Mouse (Mus musculus) erythroblast, adult 5-6 weeks (primary cell): ENCODE data around the gene Rtl8c. TPM values are rescaled to one million over a fixed set of nuclear protein-coding genes. Genes with fewer than 3 reads are reported as not detected.

Source experiments
- total RNA-seq, 2 experiments: library from RNA; stranded (forward) in 1 of 2; stranded (reverse) in 1 of 2; fragments of 150-400 nt in 1 of 2; fragments of 200-764, 138-1000 nt in 1 of 2; gene quantifications; 2 replicates each; pipeline versions ENCODE4 v1.2.3 to v1.2.4; 2015 to 2017; ENCODE audit warnings: low replicate concordance in 2 of 2

Gene Rtl8c
- total RNA-seq, 2 experiments from 2014 or later: not detected

Other genes with a start within 250 kb of the Rtl8c start
- gene Mospd1, start 237.5 kb upstream of the Rtl8c start, total RNA-seq (2015; ENCODE audit: low replicate concordance): 67.1 and 79.0 TPM in 2 replicates
- 71.8 and 76.8 TPM in 2 replicates for gene Mospd1, start 237.5 kb upstream of the Rtl8c start, total RNA-seq (2017; ENCODE audit: low replicate concordance)
- gene Etd, start 173.1 kb upstream of the Rtl8c start, total RNA-seq (2015; ENCODE audit: low replicate concordance): not detected in 2 replicates
- gene Etd, start 173.1 kb upstream of the Rtl8c start, total RNA-seq (2017; ENCODE audit: low replicate concordance): not detected in 2 replicates
- not detected in 2 replicates for gene Gm14597, start 947 bp downstream of the Rtl8c start, total RNA-seq (2015; ENCODE audit: low replicate concordance)
- gene Gm14597, start 947 bp downstream of the Rtl8c start, total RNA-seq (2017; ENCODE audit: low replicate concordance): not detected in 2 replicates
- 4.0 TPM in 1 of 2 replicates, not detected in the other for gene Rtl8a, start 35.6 kb downstream of the Rtl8c start, total RNA-seq (2015; ENCODE audit: low replicate concordance)
- gene Rtl8a, start 35.6 kb downstream of the Rtl8c start, total RNA-seq (2017; ENCODE audit: low replicate concordance): 0.42 and 1.4 TPM in 2 replicates
- gene Rtl8b, start 62.4 kb downstream of the Rtl8c start, total RNA-seq (2015; ENCODE audit: low replicate concordance): 2.7 and 3.5 TPM in 2 replicates
- gene Rtl8b, start 62.4 kb downstream of the Rtl8c start, total RNA-seq (2017; ENCODE audit: low replicate concordance): 0.42 TPM in 1 of 2 replicates, not detected in the other
- not detected in 2 replicates for gene 4930502E18Rik, start 116.8 kb downstream of the Rtl8c start, total RNA-seq (2015; ENCODE audit: low replicate concordance)
- not detected in 2 replicates for gene 4930502E18Rik, start 116.8 kb downstream of the Rtl8c start, total RNA-seq (2017; ENCODE audit: low replicate concordance)
- not detected in 2 replicates for gene 1700013H16Rik, start 149.8 kb downstream of the Rtl8c start, total RNA-seq (2015; ENCODE audit: low replicate concordance)
- gene 1700013H16Rik, start 149.8 kb downstream of the Rtl8c start, total RNA-seq (2017; ENCODE audit: low replicate concordance): not detected in 2 replicates
- gene Zfp36l3, start 168.4 kb downstream of the Rtl8c start, total RNA-seq (2015; ENCODE audit: low replicate concordance): not detected in 2 replicates
- not detected in 2 replicates for gene Zfp36l3, start 168.4 kb downstream of the Rtl8c start, total RNA-seq (2017; ENCODE audit: low replicate concordance)
- gene Xlr, start 189.7 kb downstream of the Rtl8c start, total RNA-seq (2015; ENCODE audit: low replicate concordance): 1.0 and 5.8 TPM in 2 replicates
- 2.2 TPM in 1 of 2 replicates, not detected in the other for gene Xlr, start 189.7 kb downstream of the Rtl8c start, total RNA-seq (2017; ENCODE audit: low replicate concordance)